Mouse (Mus musculus): ENCODE results near the gene Samd4. TPM values are rescaled to one million over a fixed set of nuclear protein-coding genes. Genes with fewer than 3 reads are reported as not detected.
A peak's percentile ranks its signal among the peaks of the same experiment; 100 is the strongest.

The Samd4 gene
- polyA plus RNA-seq, 1 experiment = 54.3 TPM

- Histone ChIP-seq H3K27ac (ENCODE audit: insufficient read depth, low read length) (peak overlapping the region; percentile 87), H3K4me3 (ENCODE audit: insufficient read depth, low read length) (no peak overlapping the region), H3K4me1 (ENCODE audit: control insufficient read depth, insufficient read depth, low read length) (peaks cover 26% of the 10 kb centered on the region)
- TF ChIP-seq POLR2A (IDR thresholded peaks at IDR 0.05; ENCODE audit: low read depth, low read length) = no peak
- TF ChIP-seq CTCF (IDR thresholded peaks at IDR 0.05; ENCODE audit: borderline replicate concordance, insufficient read depth, low read length) = peak; percentile 33; the same call in 1 of the 2 replicates
Observed at GRCm38 (mm10) chr14:47000096-47000736, 117.6 kb downstream of the Samd4 start.

- Histone ChIP-seq H3K4me3 (ENCODE audit: insufficient read depth, low read length) (no peak overlapping the region), H3K27ac (ENCODE audit: insufficient read depth, low read length) (no peak overlapping the region), H3K4me1 (ENCODE audit: control insufficient read depth, insufficient read depth, low read length) (peaks cover 26% of the 10 kb centered on the region)
- TF ChIP-seq POLR2A (IDR thresholded peaks at IDR 0.05; ENCODE audit: low read depth, low read length) = no peak
- TF ChIP-seq CTCF (IDR thresholded peaks at IDR 0.05; ENCODE audit: borderline replicate concordance, insufficient read depth, low read length) = no peak
Observed at GRCm38 (mm10) chr14:47000786-47001761, 118.4 kb downstream of the Samd4 start.

- TF ChIP-seq CTCF (IDR thresholded peaks at IDR 0.05; ENCODE audit: borderline replicate concordance, insufficient read depth, low read length) (peak; percentile 12; the same call in 1 of the 2 replicates), POLR2A (IDR thresholded peaks at IDR 0.05; ENCODE audit: low read depth, low read length) (no peak)
Observed at GRCm38 (mm10) chr14:47004161-47004560, 121.5 kb downstream of the Samd4 start.

GRCm38 (mm10) chr14:47011171-47012139 is 128.8 kb downstream of the Samd4 start:
- 0 out of 2 replicates have a peak overlapping the region, but pooled peaks have one; percentile 23 for H3K27ac ChIP-seq (ENCODE audit: insufficient read depth, low read length)
- 0 out of 2 replicates have a peak, but pooled peaks cover 2% of the 10 kb centered on the region for H3K4me1 ChIP-seq (ENCODE audit: control insufficient read depth, insufficient read depth, low read length)
- no peak overlapping the region for H3K4me3 ChIP-seq (ENCODE audit: insufficient read depth, low read length)
- no peak for TF ChIP-seq CTCF (IDR thresholded peaks at IDR 0.05; ENCODE audit: borderline replicate concordance, insufficient read depth, low read length)
- no peak for TF ChIP-seq POLR2A (IDR thresholded peaks at IDR 0.05; ENCODE audit: low read depth, low read length)

More at GRCm38 (mm10) chr14:47004161-47004560, 121.5 kb downstream of the Samd4 start:
- H3K4me3 ChIP-seq (ENCODE audit: insufficient read depth, low read length) = no peak overlapping the region
- H3K27ac ChIP-seq (ENCODE audit: insufficient read depth, low read length) = no peak overlapping the region
- H3K4me1 ChIP-seq (ENCODE audit: control insufficient read depth, insufficient read depth, low read length) = peaks cover 25% of the 10 kb centered on the region

- Histone ChIP-seq H3K27ac (ENCODE audit: insufficient read depth, low read length) (no peak overlapping the region), H3K4me1 (ENCODE audit: control insufficient read depth, insufficient read depth, low read length) (peaks cover 5% of the 10 kb centered on the region; the same call in 1 of the 2 replicates), H3K4me3 (ENCODE audit: insufficient read depth, low read length) (no peak overlapping the region)
- TF ChIP-seq POLR2A (IDR thresholded peaks at IDR 0.05; ENCODE audit: low read depth, low read length) (no peak), CTCF (IDR thresholded peaks at IDR 0.05; ENCODE audit: borderline replicate concordance, insufficient read depth, low read length) (no peak)
Observed at GRCm38 (mm10) chr14:47015618-47016017, 133.0 kb downstream of the Samd4 start.

- Histone ChIP-seq H3K4me3 (ENCODE audit: insufficient read depth, low read length) (no peak overlapping the region), H3K27ac (ENCODE audit: insufficient read depth, low read length) (no peak overlapping the region), H3K4me1 (ENCODE audit: control insufficient read depth, insufficient read depth, low read length) (peaks cover 14% of the 10 kb centered on the region)
- TF ChIP-seq CTCF (IDR thresholded peaks at IDR 0.05; ENCODE audit: borderline replicate concordance, insufficient read depth, low read length) = no peak
Observed at GRCm38 (mm10) chr14:47017658-47018057, 135.0 kb downstream of the Samd4 start.

GRCm38 (mm10) chr14:47020886-47021285 is 138.2 kb downstream of the Samd4 start:
- TF ChIP-seq POLR2A (IDR thresholded peaks at IDR 0.05; ENCODE audit: low read depth, low read length) (no peak), CTCF (IDR thresholded peaks at IDR 0.05; ENCODE audit: borderline replicate concordance, insufficient read depth, low read length) (no peak)
- Histone ChIP-seq H3K27ac (ENCODE audit: insufficient read depth, low read length) (no peak overlapping the region), H3K4me3 (ENCODE audit: insufficient read depth, low read length) (no peak overlapping the region), H3K4me1 (ENCODE audit: control insufficient read depth, insufficient read depth, low read length) (peaks cover 18% of the 10 kb centered on the region)

GRCm38 (mm10) chr14:47023529-47023928 is 140.9 kb downstream of the Samd4 start:
- TF ChIP-seq CTCF (IDR thresholded peaks at IDR 0.05; ENCODE audit: borderline replicate concordance, insufficient read depth, low read length) = no peak
- TF ChIP-seq POLR2A (IDR thresholded peaks at IDR 0.05; ENCODE audit: low read depth, low read length) = no peak
- Histone ChIP-seq H3K27ac (ENCODE audit: insufficient read depth, low read length) (no peak overlapping the region), H3K4me1 (ENCODE audit: control insufficient read depth, insufficient read depth, low read length) (peaks cover 18% of the 10 kb centered on the region), H3K4me3 (ENCODE audit: insufficient read depth, low read length) (no peak overlapping the region)
